Mouse (Mus musculus): ENCODE measurements around the gene Srebf2. TPM values are rescaled to one million over a fixed set of nuclear protein-coding genes. Genes with fewer than 3 reads are reported as not detected.

Gene Srebf2
- total and polyA plus RNA-seq, 2 experiments from 2014 or later = 171 to 193 TPM

- no peaks in the 10 kb centered on the region for H3K9me3 ChIP-seq (ENCODE audit: low read length)
- 40% methylated on average over 7 of the region's 7 CpGs for WGBS
- H3K4me3 ChIP-seq (ENCODE audit: low read depth, low read length) = no peak overlapping the region
- no peak for TF ChIP-seq CTCF (IDR thresholded peaks at IDR 0.05; ENCODE audit: low read depth)
- no peak for ATAC-seq
- H3K9ac ChIP-seq = no peak overlapping the region
- 0 out of 2 replicates have a peak, but pooled peaks cover 5% of the 10 kb centered on the region for H3K4me1 ChIP-seq (ENCODE audit: insufficient read depth)
- no peaks in the 10 kb centered on the region for H3K27me3 ChIP-seq (ENCODE audit: insufficient read depth, low read length)
- no peak for DNase-seq
- peak overlapping the region; percentile 61 for H3K4me2 ChIP-seq (ENCODE audit: low read depth)
- no peak overlapping the region for H3K27ac ChIP-seq (ENCODE audit: low read depth, low read length)
- no peaks in the 10 kb centered on the region for H3K36me3 ChIP-seq (ENCODE audit: insufficient read depth)
These were observed 77.7 kb downstream of the Srebf2 start for GRCm38 (mm10) chr15:82224602-82225215.

DNA sequence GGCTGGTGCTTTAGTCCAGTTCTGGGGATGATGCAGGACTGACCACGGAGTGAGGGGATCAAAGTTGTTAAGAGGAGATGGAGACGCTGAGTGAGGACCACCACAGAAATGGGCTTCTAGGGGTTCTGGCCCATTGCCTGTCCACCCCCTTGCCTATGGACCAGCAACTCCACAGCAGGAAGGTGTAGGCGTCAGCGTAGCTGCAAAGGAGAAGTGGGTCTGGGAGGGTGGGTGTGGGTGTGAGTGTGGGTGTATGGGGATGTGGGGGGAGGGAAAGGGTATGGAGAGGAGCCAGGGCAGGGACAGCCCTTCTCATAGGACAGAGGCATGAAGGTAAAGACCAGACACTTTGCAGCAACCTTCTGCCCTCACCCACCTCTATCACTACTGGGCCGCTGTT lies 78.8 kb downstream of the Srebf2 start:
- H3K27ac ChIP-seq (ENCODE audit: low read depth, low read length) = no peak overlapping the region
- DNase-seq = no peak
- no peaks in the 10 kb centered on the region for H3K27me3 ChIP-seq (ENCODE audit: insufficient read depth, low read length)
- no peak for TF ChIP-seq CTCF (IDR thresholded peaks at IDR 0.05; ENCODE audit: low read depth)
- H3K9ac ChIP-seq = no peak overlapping the region
- no peaks in the 10 kb centered on the region for H3K36me3 ChIP-seq (ENCODE audit: insufficient read depth)
- no peak for ATAC-seq
- no peak overlapping the region for H3K4me2 ChIP-seq (ENCODE audit: low read depth)
- H3K4me1 ChIP-seq (ENCODE audit: insufficient read depth) = 0 out of 2 replicates have a peak, but pooled peaks cover 5% of the 10 kb centered on the region
- no peak overlapping the region for H3K4me3 ChIP-seq (ENCODE audit: low read depth, low read length)
- no peaks in the 10 kb centered on the region for H3K9me3 ChIP-seq (ENCODE audit: low read length)
- WGBS = 88% methylated on average over 5 of the region's 5 CpGs

DNA sequence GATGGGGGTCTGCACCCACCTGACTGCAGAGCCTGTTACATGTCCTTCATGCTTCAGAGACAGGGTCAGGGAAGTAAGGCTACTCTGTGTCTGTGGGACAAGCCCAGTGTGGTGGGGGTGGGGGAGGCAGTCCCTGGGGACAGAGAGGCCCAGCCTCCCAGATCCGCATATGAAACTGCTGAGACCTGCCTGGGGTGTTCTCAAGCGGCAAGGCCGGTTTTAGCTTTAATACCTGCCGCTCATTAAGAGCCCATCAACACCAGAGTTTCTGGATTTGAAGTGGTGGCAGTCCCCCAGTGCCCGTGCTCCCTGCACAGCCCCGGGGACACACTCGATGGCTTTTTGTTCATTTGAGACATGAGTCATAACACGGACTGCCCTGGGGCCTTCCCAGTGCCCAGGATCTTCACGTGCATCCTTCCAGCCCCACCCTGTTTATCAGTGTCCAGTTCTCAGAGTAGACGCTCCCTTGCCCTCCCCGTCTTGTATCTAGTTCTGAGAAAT lies 82.6 kb downstream of the Srebf2 start:
- ATAC-seq (no peak), DNase-seq (no peak)
- H3K27me3 ChIP-seq (ENCODE audit: insufficient read depth, low read length) = no peaks in the 10 kb centered on the region
- H3K36me3 ChIP-seq (ENCODE audit: insufficient read depth) = no peaks in the 10 kb centered on the region
- no peak overlapping the region for H3K4me3 ChIP-seq (ENCODE audit: low read depth, low read length)
- no peak overlapping the region for H3K27ac ChIP-seq (ENCODE audit: low read depth, low read length)
- no peak overlapping the region for H3K4me2 ChIP-seq (ENCODE audit: low read depth)
- no peak for TF ChIP-seq CTCF (IDR thresholded peaks at IDR 0.05; ENCODE audit: low read depth)
- no peaks in the 10 kb centered on the region for H3K4me1 ChIP-seq (ENCODE audit: insufficient read depth)
- H3K9ac ChIP-seq = no peak overlapping the region
- no peaks in the 10 kb centered on the region for H3K9me3 ChIP-seq (ENCODE audit: low read length)
- 36% methylated on average over 11 of the region's 11 CpGs for WGBS

GRCm38 (mm10) chr15:82230098-82230611 lies 83.2 kb downstream of the Srebf2 start:
- 75% methylated on average over 6 of the region's 6 CpGs for WGBS

DNA sequence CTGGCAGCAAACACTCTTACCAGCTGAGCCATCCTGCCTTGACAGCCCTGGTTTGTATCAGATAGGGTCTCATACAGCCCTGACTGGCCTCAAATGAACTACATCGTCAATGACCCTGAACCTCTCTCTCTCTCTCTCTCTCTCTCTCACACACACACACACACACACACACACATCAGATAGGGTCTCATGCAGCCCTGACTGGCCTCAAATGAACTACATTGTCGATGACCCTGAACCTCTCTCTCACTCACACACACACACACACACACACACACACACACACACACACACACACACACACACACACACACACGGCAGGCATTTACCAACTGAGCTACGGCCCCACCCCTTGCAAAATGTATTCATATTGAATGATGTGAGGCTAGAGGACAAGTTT lies 84.1 kb downstream of the Srebf2 start:
- 80% methylated on average over 4 of the region's 4 CpGs for WGBS

More at GRCm38 (mm10) chr15:82230098-82230611, 83.2 kb downstream of the Srebf2 start:
- no peaks in the 10 kb centered on the region for H3K4me1 ChIP-seq (ENCODE audit: insufficient read depth)
- no peak overlapping the region for H3K9ac ChIP-seq
- no peaks in the 10 kb centered on the region for H3K9me3 ChIP-seq (ENCODE audit: low read length)
- no peak overlapping the region for H3K27ac ChIP-seq (ENCODE audit: low read depth, low read length)
- H3K4me3 ChIP-seq (ENCODE audit: low read depth, low read length) = no peak overlapping the region
- H3K36me3 ChIP-seq (ENCODE audit: insufficient read depth) = no peaks in the 10 kb centered on the region
- no peaks in the 10 kb centered on the region for H3K27me3 ChIP-seq (ENCODE audit: insufficient read depth, low read length)
- DNase-seq (no peak), ATAC-seq (no peak)
- no peak overlapping the region for H3K4me2 ChIP-seq (ENCODE audit: low read depth)
- TF ChIP-seq CTCF (IDR thresholded peaks at IDR 0.05; ENCODE audit: low read depth) = no peak

DNA sequence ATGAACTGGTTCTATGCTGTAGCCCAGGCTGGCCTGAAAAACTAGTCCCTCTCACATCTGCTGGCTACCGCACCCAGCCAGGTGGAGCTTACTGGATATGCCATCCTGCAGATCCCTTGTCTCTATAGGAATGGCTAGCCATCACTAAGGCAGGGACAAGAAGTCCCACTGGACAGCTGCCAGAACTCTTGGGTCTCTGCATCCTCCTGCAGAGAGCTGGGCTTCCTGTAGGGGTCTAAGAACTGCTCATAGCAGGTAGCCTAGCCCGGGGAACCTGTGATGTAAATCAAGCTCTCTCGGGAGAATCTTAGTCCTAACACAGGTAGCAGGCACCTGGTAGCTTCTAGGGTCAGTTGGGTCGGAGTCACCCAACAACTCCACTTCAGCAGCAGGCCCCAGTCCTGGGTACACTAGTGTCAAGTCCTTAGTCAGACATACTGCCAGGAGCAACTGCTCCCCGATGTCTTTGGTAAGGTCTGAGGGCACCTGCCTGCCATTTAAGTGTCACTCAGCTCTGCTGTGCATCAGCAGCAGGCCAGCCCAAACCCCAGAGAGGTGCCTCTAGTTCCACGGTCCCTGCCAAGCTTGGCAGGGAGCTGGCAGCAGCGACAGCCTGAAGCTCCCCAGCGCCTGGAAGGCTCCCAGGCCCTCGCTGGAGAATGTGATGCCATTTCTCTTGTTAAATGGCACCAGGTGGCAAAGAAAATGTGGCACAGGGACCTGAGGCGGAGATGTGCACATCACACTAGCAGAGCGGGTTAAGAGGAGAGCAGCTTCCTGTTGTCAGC lies 84.8 kb downstream of the Srebf2 start:
- ATAC-seq (peak; percentile 60), DNase-seq (peak; percentile 71)
- WGBS = 44% methylated on average over 11 of the region's 11 CpGs
- Histone ChIP-seq H3K9me3 (ENCODE audit: low read length) (no peaks in the 10 kb centered on the region), H3K4me3 (ENCODE audit: low read depth, low read length) (no peak overlapping the region), H3K4me1 (ENCODE audit: insufficient read depth) (no peaks in the 10 kb centered on the region), H3K4me2 (ENCODE audit: low read depth) (no peak overlapping the region), H3K36me3 (ENCODE audit: insufficient read depth) (no peaks in the 10 kb centered on the region), H3K9ac (no peak overlapping the region), H3K27ac (ENCODE audit: low read depth, low read length) (no peak overlapping the region), H3K27me3 (ENCODE audit: insufficient read depth, low read length) (no peaks in the 10 kb centered on the region)
- TF ChIP-seq CTCF (IDR thresholded peaks at IDR 0.05; ENCODE audit: low read depth) = peak; percentile 11; the same call in 1 of the 2 replicates

More for the DNA sequence above, 84.1 kb downstream of the Srebf2 start:
- H3K36me3 ChIP-seq (ENCODE audit: insufficient read depth) = no peaks in the 10 kb centered on the region
- no peak overlapping the region for H3K4me3 ChIP-seq (ENCODE audit: low read depth, low read length)
- DNase-seq (no peak), ATAC-seq (no peak)
- H3K9me3 ChIP-seq (ENCODE audit: low read length) = no peaks in the 10 kb centered on the region
- no peak overlapping the region for H3K27ac ChIP-seq (ENCODE audit: low read depth, low read length)
- no peak overlapping the region for H3K4me2 ChIP-seq (ENCODE audit: low read depth)
- no peak for TF ChIP-seq CTCF (IDR thresholded peaks at IDR 0.05; ENCODE audit: low read depth)
- H3K4me1 ChIP-seq (ENCODE audit: insufficient read depth) = no peaks in the 10 kb centered on the region
- H3K9ac ChIP-seq = no peak overlapping the region
- no peaks in the 10 kb centered on the region for H3K27me3 ChIP-seq (ENCODE audit: insufficient read depth, low read length)

DNA sequence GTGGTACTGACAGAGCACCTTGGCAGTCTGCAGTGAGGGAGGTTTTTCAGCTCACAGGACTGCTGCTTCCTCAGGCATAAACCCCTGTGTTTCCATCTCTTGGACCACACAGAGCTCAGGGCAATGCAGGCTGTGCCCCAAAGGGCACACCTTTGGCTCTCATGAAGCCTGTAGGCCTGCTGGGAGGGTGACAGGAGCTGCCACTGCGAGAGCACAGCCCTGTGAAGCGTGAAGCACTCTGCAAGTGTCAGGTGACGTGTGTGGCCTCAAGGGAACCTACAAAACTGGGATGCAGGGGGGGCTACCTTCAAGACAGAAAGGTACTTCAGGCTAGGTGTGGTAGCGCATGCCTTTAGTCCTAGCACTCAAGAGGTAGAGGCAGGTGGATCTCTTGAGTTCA lies 85.7 kb downstream of the Srebf2 start:
- DNase-seq (no peak), ATAC-seq (no peak)
- H3K27me3 ChIP-seq (ENCODE audit: insufficient read depth, low read length) = no peaks in the 10 kb centered on the region
- H3K4me2 ChIP-seq (ENCODE audit: low read depth) = no peak overlapping the region
- no peak for TF ChIP-seq CTCF (IDR thresholded peaks at IDR 0.05; ENCODE audit: low read depth)
- H3K9ac ChIP-seq = no peak overlapping the region
- no peaks in the 10 kb centered on the region for H3K4me1 ChIP-seq (ENCODE audit: insufficient read depth)
- no peak overlapping the region for H3K4me3 ChIP-seq (ENCODE audit: low read depth, low read length)
- H3K9me3 ChIP-seq (ENCODE audit: low read length) = no peaks in the 10 kb centered on the region
- WGBS = 72% methylated on average over 4 of the region's 4 CpGs
- H3K36me3 ChIP-seq (ENCODE audit: insufficient read depth) = no peaks in the 10 kb centered on the region
- H3K27ac ChIP-seq (ENCODE audit: low read depth, low read length) = no peak overlapping the region

All from forebrain, postnatal 0 days (tissue).